Mouse (Mus musculus): Measurements from ENCODE around the gene Cyp2b10.

DNA sequence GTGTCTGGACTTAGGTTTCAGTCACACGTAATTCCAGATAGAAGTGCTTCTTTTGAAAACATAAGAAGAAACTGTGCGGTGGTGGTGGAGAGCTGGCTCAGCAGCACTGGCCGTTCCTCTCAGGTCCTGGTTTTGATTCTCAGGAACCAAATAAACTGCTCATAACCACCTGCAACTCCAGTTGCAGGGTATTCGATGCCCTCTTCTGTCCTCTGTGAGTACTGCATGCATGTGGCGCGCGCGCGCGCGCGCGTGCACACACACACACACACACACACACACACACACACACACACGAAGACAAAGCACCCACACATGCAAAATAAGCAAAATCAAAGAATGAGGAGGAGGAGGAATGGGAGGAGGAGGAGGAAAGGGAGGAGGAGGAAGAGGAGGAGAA, 5.7 kb downstream of the Cyp2b10 start:
- TF ChIP-seq CTCF (conservative IDR thresholded peaks at IDR 0.05; ENCODE audit: low read length) (peak; percentile 11; the same call in 1 of the 2 replicates), NANOG (IDR thresholded peaks at IDR 0.05; ENCODE audit: borderline replicate concordance, low read length) (no peak)
